ENCODE assay signal across 25 mouse cellular contexts in genomic region chr5:151348418-151348817, GRCm38 (mm10).
"Had no signal": no experiment of that assay in that cellular context is flagged by ENCODE, and none has a peak within 500 bp of the region (broad histone marks: within the 10 kb centered on the region; RNA-seq: fewer than 3 reads in every experiment).

No protein-coding gene starts in this region.

- H3K4me1 ChIP-seq: embryonic facial prominence, embryonic 10.5 days; embryonic facial prominence, embryonic 12.5 days; embryonic facial prominence, embryonic 15.5 days; forebrain, embryonic 12.5 days; forebrain, embryonic 13.5 days; forebrain, embryonic 15.5 days; heart, embryonic 10.5 days had no signal

- H3K4me3 ChIP-seq: embryonic facial prominence, embryonic 10.5 days; embryonic facial prominence, embryonic 12.5 days; embryonic facial prominence, embryonic 13.5 days; embryonic facial prominence, embryonic 15.5 days; erythroblast, embryonic 14.5 days; forebrain, embryonic 12.5 days; forebrain, embryonic 13.5 days; forebrain, embryonic 15.5 days; gastrocnemius, adult 2 months; heart, adult 2 months; heart, embryonic 10.5 days had no signal

- ATAC-seq: forebrain, embryonic 13.5 days; forebrain, embryonic 14.5 days; forebrain, embryonic 15.5 days; forebrain, embryonic 16.5 days; forebrain, postnatal 0 days had no signal

- H3K36me3 ChIP-seq: embryonic facial prominence, embryonic 10.5 days; embryonic facial prominence, embryonic 12.5 days; embryonic facial prominence, embryonic 13.5 days; embryonic facial prominence, embryonic 15.5 days; forebrain, embryonic 12.5 days; forebrain, embryonic 15.5 days; heart, embryonic 10.5 days had no signal

- H3K27ac ChIP-seq: embryonic facial prominence, embryonic 10.5 days; embryonic facial prominence, embryonic 12.5 days; embryonic facial prominence, embryonic 13.5 days; embryonic facial prominence, embryonic 15.5 days; forebrain, embryonic 12.5 days; forebrain, embryonic 13.5 days; forebrain, embryonic 15.5 days; gastrocnemius, adult 2 months; heart, adult 2 months; heart, embryonic 10.5 days had no signal

- H3K27me3 ChIP-seq: embryonic facial prominence, embryonic 12.5 days; embryonic facial prominence, embryonic 13.5 days; embryonic facial prominence, embryonic 15.5 days; forebrain, embryonic 12.5 days; forebrain, embryonic 13.5 days; forebrain, embryonic 15.5 days had no signal

- DNase-seq: cerebellum, adult 8-10 months; cerebellum, adult 9-10 months; cerebellum, adult 9-11 months; cerebellum, postnatal 36 days; embryo, embryonic 11 days; forebrain, postnatal 0 days; gastrocnemius, adult 2 months; gastrocnemius, postnatal 10 days; gastrocnemius, postnatal 14 days; gastrocnemius, postnatal 25 days; gastrocnemius, postnatal 36 days; heart, adult 11 months; heart, adult 18-20 months; heart, adult 2 months had no signal

- H3K9me3 ChIP-seq: embryonic facial prominence, embryonic 10.5 days; embryonic facial prominence, embryonic 12.5 days; embryonic facial prominence, embryonic 13.5 days; embryonic facial prominence, embryonic 15.5 days; forebrain, embryonic 12.5 days; forebrain, embryonic 13.5 days; forebrain, embryonic 15.5 days; heart, embryonic 10.5 days had no signal
